Mouse (Mus musculus): Measurements from ENCODE around the gene Elovl5. TPM values are rescaled to one million over a fixed set of nuclear protein-coding genes. Genes with fewer than 3 reads are reported as not detected.

The Elovl5 gene
- polyA plus RNA-seq, 2 experiments, result 59.1 to 72.7 TPM

DNA sequence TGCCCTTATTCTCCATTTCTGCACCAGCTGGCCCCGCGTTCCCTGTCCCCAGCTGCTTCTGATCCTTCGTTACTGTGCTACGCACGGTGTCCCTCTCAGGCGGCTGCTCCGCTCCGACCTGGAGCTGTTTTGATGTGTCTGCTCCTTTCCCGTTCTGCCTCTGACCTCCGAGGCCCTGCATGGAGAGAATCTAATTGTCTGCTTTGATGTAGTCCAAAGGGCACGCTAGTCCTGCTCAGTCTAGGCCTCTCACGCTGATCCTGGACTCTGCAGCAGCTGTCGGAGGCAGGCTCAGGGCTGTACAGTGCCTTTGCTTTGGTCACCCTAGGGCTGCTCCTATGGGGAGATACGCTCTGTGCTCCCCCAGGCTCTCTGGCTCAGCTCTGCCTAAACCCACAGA, 46.9 kb downstream of the Elovl5 start:
- DNase-seq (ENCODE audit: low spot score) (no peak), ATAC-seq (ENCODE audit: low FRiP score, low read depth) (no peak)
- peaks cover 12% of the 10 kb centered on the region for H3K36me3 ChIP-seq (ENCODE audit: control insufficient read depth, insufficient read depth, low read length)
- no peak overlapping the region for H3K4me3 ChIP-seq (replicated peaks; ENCODE audit: low read length)
- H3K4me2 ChIP-seq (replicated peaks; ENCODE audit: low read depth, low read length, severe bottlenecking), result no peak overlapping the region
- H3K9me3 ChIP-seq (ENCODE audit: control insufficient read depth, low read length), result no peaks in the 10 kb centered on the region
- no peaks in the 10 kb centered on the region for H3K4me1 ChIP-seq (ENCODE audit: control insufficient read depth, insufficient read depth, low read length)
- H3K9ac ChIP-seq (ENCODE audit: low read depth, low read length, severe bottlenecking), result no peak overlapping the region
- no peaks in the 10 kb centered on the region for H3K27me3 ChIP-seq (ENCODE audit: control insufficient read depth, insufficient read depth, low read length)
- no peak overlapping the region for H3K27ac ChIP-seq (replicated peaks; ENCODE audit: low read depth, low read length)
- 35% methylated on average over 14 of the region's 14 CpGs for WGBS
- TF ChIP-seq POLR2A (IDR thresholded peaks at IDR 0.05; ENCODE audit: borderline replicate concordance, extremely low read depth, insufficient read depth, insufficient read length), result no peak

DNA sequence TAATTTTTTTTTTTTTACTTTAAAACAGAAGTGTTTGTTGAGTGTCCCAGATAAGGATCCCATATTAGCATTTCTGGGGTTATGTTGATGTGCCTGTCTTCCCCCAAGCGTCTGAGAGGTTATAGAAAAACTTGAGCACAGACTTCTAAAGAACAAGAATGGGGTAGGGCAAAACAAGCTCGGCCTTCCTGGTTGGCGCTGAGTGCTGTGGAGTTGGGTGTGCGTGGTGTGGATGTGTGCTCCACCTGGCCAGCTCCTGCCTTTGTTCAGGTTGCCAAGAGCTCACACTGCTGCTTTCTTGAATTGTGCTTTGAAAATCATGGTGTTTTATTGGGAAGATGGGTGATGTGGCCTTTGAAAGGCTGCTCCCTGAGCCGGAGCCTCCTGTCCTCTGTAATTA, 48.1 kb downstream of the Elovl5 start:
- Histone ChIP-seq H3K36me3 (ENCODE audit: control insufficient read depth, insufficient read depth, low read length) (peaks cover 8% of the 10 kb centered on the region), H3K4me2 (replicated peaks; ENCODE audit: low read depth, low read length, severe bottlenecking) (no peak overlapping the region), H3K4me1 (ENCODE audit: control insufficient read depth, insufficient read depth, low read length) (no peaks in the 10 kb centered on the region), H3K27ac (replicated peaks; ENCODE audit: low read depth, low read length) (no peak overlapping the region), H3K9me3 (ENCODE audit: control insufficient read depth, low read length) (no peaks in the 10 kb centered on the region), H3K9ac (ENCODE audit: low read depth, low read length, severe bottlenecking) (no peak overlapping the region), H3K4me3 (replicated peaks; ENCODE audit: low read length) (no peak overlapping the region), H3K27me3 (ENCODE audit: control insufficient read depth, insufficient read depth, low read length) (no peaks in the 10 kb centered on the region)
- no peak for ATAC-seq (ENCODE audit: low FRiP score, low read depth)
- no peak for DNase-seq (ENCODE audit: low spot score)
- 84% methylated on average over 5 of the region's 5 CpGs for WGBS
- TF ChIP-seq POLR2A (IDR thresholded peaks at IDR 0.05; ENCODE audit: borderline replicate concordance, extremely low read depth, insufficient read depth, insufficient read length), result no peak

DNA sequence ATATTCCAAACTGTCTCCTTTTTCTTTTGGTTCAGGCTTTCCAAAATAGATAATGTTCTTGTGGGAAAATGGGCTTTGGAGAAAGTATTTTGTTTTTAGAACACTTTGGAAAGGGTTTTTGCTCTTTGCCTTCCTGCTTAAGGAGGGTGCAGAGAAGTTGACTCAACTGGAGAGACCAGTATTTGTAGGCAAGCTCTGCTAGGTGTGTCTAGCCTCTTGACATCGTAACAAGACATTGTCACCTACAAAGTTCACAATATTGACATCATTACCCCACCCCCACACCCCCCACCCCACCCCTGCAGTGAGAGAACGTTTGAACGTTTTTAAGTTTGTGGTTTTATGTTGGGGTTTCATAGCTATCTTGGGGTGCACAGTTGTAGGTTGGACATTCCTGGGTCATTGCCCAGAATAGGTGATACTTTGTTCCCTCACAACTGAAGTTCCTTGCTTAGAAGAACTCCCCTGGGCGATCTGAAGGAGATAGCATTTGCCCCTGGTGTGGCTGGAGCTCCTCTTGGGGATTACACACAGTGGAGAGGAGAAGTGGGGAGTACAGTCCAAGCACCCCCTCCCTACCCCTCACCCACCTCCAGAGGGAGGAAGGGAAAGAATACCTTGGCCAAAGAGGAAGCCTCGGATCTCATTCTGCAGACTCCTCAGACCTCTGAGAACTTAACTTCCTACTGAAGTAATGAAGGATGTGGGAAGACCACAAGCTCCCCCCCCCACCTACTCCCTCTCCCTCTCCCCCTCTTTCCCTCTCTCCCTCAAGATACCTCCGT, 48.8 kb downstream of the Elovl5 start:
- no peaks in the 10 kb centered on the region for H3K9me3 ChIP-seq (ENCODE audit: control insufficient read depth, low read length)
- H3K27me3 ChIP-seq (ENCODE audit: control insufficient read depth, insufficient read depth, low read length), result no peaks in the 10 kb centered on the region
- no peak for TF ChIP-seq POLR2A (IDR thresholded peaks at IDR 0.05; ENCODE audit: borderline replicate concordance, extremely low read depth, insufficient read depth, insufficient read length)
- H3K4me2 ChIP-seq (replicated peaks; ENCODE audit: low read depth, low read length, severe bottlenecking), result no peak overlapping the region
- no peak overlapping the region for H3K4me3 ChIP-seq (replicated peaks; ENCODE audit: low read length)
- no peak overlapping the region for H3K9ac ChIP-seq (ENCODE audit: low read depth, low read length, severe bottlenecking)
- no peaks in the 10 kb centered on the region for H3K4me1 ChIP-seq (ENCODE audit: control insufficient read depth, insufficient read depth, low read length)
- ATAC-seq (ENCODE audit: low FRiP score, low read depth) (no peak), DNase-seq (ENCODE audit: low spot score) (no peak)
- H3K27ac ChIP-seq (replicated peaks; ENCODE audit: low read depth, low read length), result no peak overlapping the region
- 72% methylated on average over 6 of the region's 6 CpGs for WGBS
- H3K36me3 ChIP-seq (ENCODE audit: control insufficient read depth, insufficient read depth, low read length), result peaks cover 5% of the 10 kb centered on the region; the same call in 1 of the 2 replicates

DNA sequence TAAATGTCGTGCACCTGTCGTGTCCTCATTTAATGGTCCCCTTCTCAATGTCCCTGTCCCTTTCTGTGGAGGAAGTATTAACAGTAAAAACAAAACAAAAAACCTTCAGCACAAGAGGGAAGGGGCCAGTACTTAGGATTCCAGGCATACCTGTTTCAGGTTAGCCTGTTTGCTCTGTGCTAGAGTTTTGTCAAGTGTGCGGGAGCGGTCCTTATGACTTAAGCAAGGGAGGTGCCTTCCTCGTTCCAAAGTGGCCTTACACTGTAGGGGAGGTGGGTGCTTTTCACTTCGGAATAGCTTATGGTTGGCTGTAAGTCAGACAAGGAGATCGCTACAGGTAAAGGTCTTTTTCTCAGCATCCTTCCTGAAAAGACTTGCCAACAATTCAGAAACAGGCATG, 49.7 kb downstream of the Elovl5 start:
- Histone ChIP-seq H3K4me3 (replicated peaks; ENCODE audit: low read length) (no peak overlapping the region), H3K27me3 (ENCODE audit: control insufficient read depth, insufficient read depth, low read length) (no peaks in the 10 kb centered on the region), H3K4me2 (replicated peaks; ENCODE audit: low read depth, low read length, severe bottlenecking) (no peak overlapping the region), H3K9me3 (ENCODE audit: control insufficient read depth, low read length) (no peaks in the 10 kb centered on the region), H3K9ac (ENCODE audit: low read depth, low read length, severe bottlenecking) (no peak overlapping the region), H3K36me3 (ENCODE audit: control insufficient read depth, insufficient read depth, low read length) (no peaks in the 10 kb centered on the region), H3K27ac (replicated peaks; ENCODE audit: low read depth, low read length) (no peak overlapping the region), H3K4me1 (ENCODE audit: control insufficient read depth, insufficient read depth, low read length) (no peaks in the 10 kb centered on the region)
- ATAC-seq (ENCODE audit: low FRiP score, low read depth), result no peak
- no peak for DNase-seq (ENCODE audit: low spot score)
- WGBS, result 93% methylated on average over 7 of the region's 7 CpGs
- no peak for TF ChIP-seq POLR2A (IDR thresholded peaks at IDR 0.05; ENCODE audit: borderline replicate concordance, extremely low read depth, insufficient read depth, insufficient read length)

DNA sequence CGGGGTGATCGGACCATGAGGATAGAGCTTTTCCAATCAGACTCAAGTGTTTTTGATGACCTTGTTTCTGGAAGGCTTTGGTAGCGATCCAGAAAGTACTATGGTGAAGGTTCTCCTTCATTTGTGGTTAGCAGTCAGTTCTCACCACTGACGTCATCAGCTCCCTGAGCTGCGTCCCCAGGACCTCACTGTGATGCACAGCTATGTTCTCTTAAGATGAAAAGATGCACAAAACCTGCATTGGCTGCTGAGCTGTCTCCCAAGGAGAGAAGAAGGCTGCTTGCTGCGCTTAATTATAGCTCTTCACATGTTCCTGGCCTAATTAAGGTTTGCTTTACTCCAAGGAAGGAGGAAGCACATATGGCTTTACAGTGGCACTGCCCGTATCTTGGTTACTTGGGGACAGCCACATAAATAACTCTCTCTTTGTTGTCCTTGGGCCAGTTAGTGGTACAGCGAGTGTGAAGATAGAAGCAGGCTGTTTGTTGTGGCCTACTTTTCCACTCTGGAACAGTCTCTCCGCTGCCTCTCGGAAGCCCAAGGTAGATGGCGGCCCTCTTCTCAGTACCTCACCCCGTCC, 50.5 kb downstream of the Elovl5 start:
- WGBS, result 76% methylated on average over 12 of the region's 12 CpGs
- no peak for TF ChIP-seq POLR2A (IDR thresholded peaks at IDR 0.05; ENCODE audit: borderline replicate concordance, extremely low read depth, insufficient read depth, insufficient read length)
- no peak overlapping the region for H3K4me2 ChIP-seq (replicated peaks; ENCODE audit: low read depth, low read length, severe bottlenecking)
- ATAC-seq (ENCODE audit: low FRiP score, low read depth) (no peak), DNase-seq (ENCODE audit: low spot score) (no peak)
- no peak overlapping the region for H3K4me3 ChIP-seq (replicated peaks; ENCODE audit: low read length)
- no peak overlapping the region for H3K27ac ChIP-seq (replicated peaks; ENCODE audit: low read depth, low read length)
- H3K9me3 ChIP-seq (ENCODE audit: control insufficient read depth, low read length), result no peaks in the 10 kb centered on the region
- H3K9ac ChIP-seq (ENCODE audit: low read depth, low read length, severe bottlenecking), result no peak overlapping the region
- H3K27me3 ChIP-seq (ENCODE audit: control insufficient read depth, insufficient read depth, low read length), result no peaks in the 10 kb centered on the region
- H3K36me3 ChIP-seq (ENCODE audit: control insufficient read depth, insufficient read depth, low read length), result no peaks in the 10 kb centered on the region
- no peaks in the 10 kb centered on the region for H3K4me1 ChIP-seq (ENCODE audit: control insufficient read depth, insufficient read depth, low read length)
